Mouse (Mus musculus) testis, postnatal 14 days (tissue): ENCODE results near the gene Mpc2.

Experiments
- DNase-seq: peaks from one replicate; pipeline ENCODE4 v3.0.0; 2021; ENCODE audit warnings: low spot score

Gene Mpc2

GRCm38 (mm10) chr1:165506303-165506702 is 45.9 kb downstream of the Mpc2 start:
- DNase-seq, result no peak

- DNase-seq, result no peak
Measured at GRCm38 (mm10) chr1:165510161-165510560, 49.7 kb downstream of the Mpc2 start.

- no peak for DNase-seq
Measured at GRCm38 (mm10) chr1:165520716-165521115, 60.3 kb downstream of the Mpc2 start.
